Mouse (Mus musculus) heart, embryonic 16.5 days (tissue): ENCODE measurements around the gene Hmox2. TPM values are rescaled to one million over a fixed set of nuclear protein-coding genes. Genes with fewer than 3 reads are reported as not detected.
"Not testable (repeated sequence)": the region's sequence is repeated elsewhere in the genome, so short reads cannot be mapped to it uniquely, and the experiment has no call there.

Experiments
- ATAC-seq: fragments of 200-750 bp; cut with Nextera tagmentation; replicated peaks from 2 replicates; pipeline ENCODE4 v1.8.0; 2017; ENCODE audit warnings: moderate number of reproducible peaks; ENCODE audit not compliant: insufficient read depth, low FRiP score; ENCODE audit errors: extremely low read depth
- H3K27ac ChIP-seq: fragments of 300-500 bp; sonication (generic); 2 replicates; pipeline ENCODE4 v1.5.1; 2014; ENCODE audit warnings: mild to moderate bottlenecking, low read length, control low read depth, moderate library complexity
- H3K27me3 ChIP-seq: fragments of 300-500 bp; sonication (generic); 2 replicates; pipeline ENCODE4 v1.6.1; 2014; ENCODE audit warnings: low read length, mixed read lengths; ENCODE audit not compliant: control insufficient read depth, insufficient read depth
- H3K36me3 ChIP-seq: fragments of 300-500 bp; sonication (generic); 2 replicates; pipeline ENCODE4 v1.6.1; 2014; ENCODE audit not compliant: control insufficient read depth, insufficient read depth
- H3K4me1 ChIP-seq: fragments of 300-500 bp; sonication (generic); 2 replicates; pipeline ENCODE4 v1.6.1; 2014; ENCODE audit warnings: low read length, mixed read lengths; ENCODE audit not compliant: control insufficient read depth, insufficient read depth
- H3K4me2 ChIP-seq: fragments of 300-500 bp; sonication (generic); 2 replicates; pipeline ENCODE4 v1.6.1; 2014; ENCODE audit warnings: low read depth, mild to moderate bottlenecking, control low read depth, low read length
- H3K4me3 ChIP-seq: fragments of 300-500 bp; sonication (generic); 2 replicates; pipeline ENCODE4 v1.5.1; 2014; ENCODE audit warnings: mild to moderate bottlenecking, control low read depth, low read length
- H3K9ac ChIP-seq: fragments of 300-500 bp; sonication (generic); 2 replicates; pipeline ENCODE4 v1.6.1; 2014; ENCODE audit warnings: low read length, control low read depth
- H3K9me3 ChIP-seq: fragments of 300-500 bp; sonication (generic); replicated peaks from 2 replicates; pipeline ENCODE4 v1.6.1; 2016; ENCODE audit warnings: low read length; ENCODE audit not compliant: control insufficient read depth
- WGBS: fragments of 180-500 bp; shearing (Covaris S2); extraction: QIAGEN DNeasy Blood & Tissue Kit; methylation state at CpG from one replicate; pipeline ENCODE4 v1.1.7; 2014; 5-methylcytosine and 5-hydroxymethylcytosine counted together
- polyA plus RNA-seq: library from polyadenylated mRNA; unstranded; fragments of >200 nt; fragmentation: Nextera tagmentation; extraction: Ambion mirVana; gene quantifications from 2 replicates; pipeline ENCODE4 v1.2.1, GENCODE M21; 2015

The Hmox2 gene
- polyA plus RNA-seq, 1 experiment from 2014 or later, result 101 TPM

DNA sequence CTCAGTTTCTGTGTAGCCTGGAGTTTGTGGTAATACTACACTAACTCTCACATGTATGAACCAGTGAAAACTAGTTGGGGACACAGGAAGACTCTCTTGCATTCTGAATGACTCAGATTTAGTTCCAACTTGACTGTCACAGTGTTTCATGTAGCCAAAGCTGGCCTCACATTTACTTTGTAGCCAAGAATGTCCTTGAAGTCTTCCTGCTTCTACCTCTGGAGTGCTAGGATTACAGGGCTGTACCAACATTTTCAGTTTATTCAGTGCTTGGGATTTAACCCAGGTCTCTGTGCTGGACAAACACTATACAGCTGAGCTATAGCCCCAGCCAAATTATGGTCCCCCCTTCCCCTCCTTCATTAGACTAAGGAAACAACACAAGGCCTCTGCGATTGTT lies 16.0 kb downstream of the Hmox2 start:
- ATAC-seq, result no peak
- Histone ChIP-seq H3K9ac (no peak overlapping the region), H3K4me2 (no peak overlapping the region), H3K36me3 (peaks cover 7% of the 10 kb centered on the region; the same call in 1 of the 2 replicates), H3K4me1 (no peaks in the 10 kb centered on the region), H3K9me3 (no peaks in the 10 kb centered on the region), H3K4me3 (no peak overlapping the region), H3K27ac (no peak overlapping the region), H3K27me3 (no peaks in the 10 kb centered on the region)
- WGBS, result 93% methylated on average over 1 of the region's 1 CpGs

- 90% methylated on average over 3 of the region's 3 CpGs for WGBS
Measured at GRCm38 (mm10) chr16:4752155-4752554, 26.0 kb downstream of the Hmox2 start.

DNA sequence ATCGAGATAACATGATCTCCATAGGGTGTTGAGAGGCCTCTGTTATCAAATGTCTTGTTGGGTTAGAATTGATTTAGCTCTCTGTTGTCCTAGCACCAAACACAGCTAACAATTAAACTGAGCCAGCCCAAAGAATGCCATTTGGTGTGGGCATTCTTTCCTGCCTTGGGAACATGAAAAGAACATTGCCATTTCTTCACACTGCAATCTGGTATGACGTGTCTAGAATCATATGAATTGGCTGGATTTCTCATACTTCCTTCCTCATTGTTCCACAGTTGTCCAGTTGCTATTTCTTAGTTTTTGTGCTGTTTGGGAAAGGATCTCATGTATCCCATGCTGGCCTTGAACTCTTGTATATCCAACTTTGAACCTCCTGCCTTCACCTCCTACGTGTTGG lies 27.9 kb downstream of the Hmox2 start:
- Histone ChIP-seq H3K27me3 (no peaks in the 10 kb centered on the region), H3K36me3 (peaks cover 5% of the 10 kb centered on the region), H3K4me2 (no peak overlapping the region), H3K4me3 (no peak overlapping the region), H3K9me3 (no peaks in the 10 kb centered on the region), H3K9ac (no peak overlapping the region), H3K4me1 (peaks cover 26% of the 10 kb centered on the region), H3K27ac (no peak overlapping the region)
- no peak for ATAC-seq
- WGBS, result 78% methylated on average over 3 of the region's 3 CpGs

More at GRCm38 (mm10) chr16:4752155-4752554, 26.0 kb downstream of the Hmox2 start:
- Histone ChIP-seq H3K27ac (no peak overlapping the region), H3K4me3 (no peak overlapping the region), H3K4me1 (peaks cover 20% of the 10 kb centered on the region), H3K9ac (no peak overlapping the region), H3K27me3 (no peaks in the 10 kb centered on the region), H3K36me3 (peaks cover 5% of the 10 kb centered on the region), H3K4me2 (no peak overlapping the region), H3K9me3 (no peaks in the 10 kb centered on the region)
- ATAC-seq, result no peak

DNA sequence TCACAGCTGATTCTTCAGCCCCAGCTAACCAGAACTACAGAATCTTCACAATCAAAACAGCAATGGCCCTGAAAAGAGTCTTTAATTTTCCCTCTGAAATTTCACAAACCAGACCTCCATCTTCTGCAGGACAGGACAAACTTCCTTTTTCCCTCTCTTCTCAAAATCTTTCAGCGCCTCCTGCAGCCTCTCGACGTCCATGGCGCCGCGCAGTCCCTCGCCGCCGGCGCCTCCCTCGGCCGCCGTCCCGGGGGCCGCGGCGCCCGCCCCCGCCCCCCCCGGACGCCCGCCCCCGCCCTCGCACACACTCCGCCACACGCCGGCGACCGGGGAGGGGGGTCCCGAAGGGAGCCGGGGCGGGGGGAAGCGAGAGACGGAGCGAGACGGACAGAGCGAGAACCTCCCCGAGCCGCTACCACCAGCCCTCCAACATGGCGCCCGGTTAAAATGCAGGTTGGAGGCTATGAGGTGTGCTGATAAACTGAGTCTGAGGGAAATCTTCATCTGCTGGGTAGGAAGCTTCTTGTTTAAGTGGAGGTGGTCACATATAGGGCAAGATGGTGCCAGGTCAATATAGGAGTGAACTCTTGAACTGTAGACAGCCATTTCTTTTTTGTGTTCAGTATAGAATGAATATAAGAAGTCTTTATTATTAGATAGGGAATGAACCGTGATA lies 30.6 kb downstream of the Hmox2 start:
- Histone ChIP-seq H3K4me1 (peaks cover 40% of the 10 kb centered on the region), H3K4me2 (peak overlapping the region; percentile 66), H3K9ac (peak overlapping the region; percentile 72), H3K4me3 (peak overlapping the region; percentile 57), H3K27ac (peak overlapping the region; percentile 76)
- H3K36me3 ChIP-seq, H3K9me3 ChIP-seq, H3K27me3 ChIP-seq: not testable (repeated sequence)
- peak; percentile 79 for ATAC-seq
- 5% methylated on average over 27 of the region's 42 CpGs for WGBS

- H3K27ac ChIP-seq, result no peak overlapping the region
- 76% methylated on average over 4 of the region's 4 CpGs for WGBS
Measured at GRCm38 (mm10) chr16:4762437-4762836, 36.3 kb downstream of the Hmox2 start.

DNA sequence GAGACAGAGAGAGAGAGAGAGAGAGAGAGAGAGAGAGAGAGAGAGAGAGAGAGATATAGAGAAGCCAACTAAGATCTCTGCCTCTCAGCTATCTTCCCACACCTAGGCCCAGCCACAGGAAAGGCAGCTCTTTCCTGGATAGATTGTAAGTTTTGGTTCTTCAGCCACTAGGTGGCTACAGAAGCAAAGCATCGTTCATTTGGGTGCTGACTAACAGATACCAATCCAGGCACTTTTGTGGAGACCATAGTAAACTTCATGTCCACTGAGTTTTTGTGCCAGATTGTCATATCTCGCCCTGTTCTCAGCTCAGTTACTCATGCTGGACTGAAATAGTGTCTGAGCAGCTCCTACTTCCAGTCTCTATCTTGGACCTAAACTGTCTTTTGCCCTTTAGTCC lies 37.1 kb downstream of the Hmox2 start:
- peak; percentile 34; the same call in 1 of the 2 replicates for ATAC-seq
- Histone ChIP-seq H3K4me2 (no peak overlapping the region), H3K4me3 (no peak overlapping the region), H3K27me3 (no peaks in the 10 kb centered on the region), H3K9ac (no peak overlapping the region), H3K9me3 (no peaks in the 10 kb centered on the region), H3K4me1 (peaks cover 16% of the 10 kb centered on the region), H3K27ac (peak overlapping the region; percentile 27; the same call in 1 of the 2 replicates), H3K36me3 (peaks cover 40% of the 10 kb centered on the region)
- WGBS, result 30% methylated on average over 2 of the region's 2 CpGs

More at GRCm38 (mm10) chr16:4762437-4762836, 36.3 kb downstream of the Hmox2 start:
- H3K9me3 ChIP-seq, result no peaks in the 10 kb centered on the region
- peaks cover 33% of the 10 kb centered on the region for H3K36me3 ChIP-seq
- H3K4me3 ChIP-seq, result no peak overlapping the region
- no peak for ATAC-seq
- peaks cover 19% of the 10 kb centered on the region for H3K4me1 ChIP-seq
- H3K4me2 ChIP-seq, result no peak overlapping the region
- H3K27me3 ChIP-seq, result no peaks in the 10 kb centered on the region
- H3K9ac ChIP-seq, result no peak overlapping the region

GRCm38 (mm10) chr16:4765852-4766251 lies 39.7 kb downstream of the Hmox2 start:
- Histone ChIP-seq H3K9ac (no peak overlapping the region), H3K4me3 (no peak overlapping the region), H3K9me3 (no peaks in the 10 kb centered on the region), H3K4me2 (no peak overlapping the region), H3K4me1 (peaks cover 8% of the 10 kb centered on the region), H3K27ac (no peak overlapping the region), H3K27me3 (no peaks in the 10 kb centered on the region), H3K36me3 (peaks cover 64% of the 10 kb centered on the region)
- WGBS, result 83% methylated on average over 2 of the region's 2 CpGs
- no peak for ATAC-seq

DNA sequence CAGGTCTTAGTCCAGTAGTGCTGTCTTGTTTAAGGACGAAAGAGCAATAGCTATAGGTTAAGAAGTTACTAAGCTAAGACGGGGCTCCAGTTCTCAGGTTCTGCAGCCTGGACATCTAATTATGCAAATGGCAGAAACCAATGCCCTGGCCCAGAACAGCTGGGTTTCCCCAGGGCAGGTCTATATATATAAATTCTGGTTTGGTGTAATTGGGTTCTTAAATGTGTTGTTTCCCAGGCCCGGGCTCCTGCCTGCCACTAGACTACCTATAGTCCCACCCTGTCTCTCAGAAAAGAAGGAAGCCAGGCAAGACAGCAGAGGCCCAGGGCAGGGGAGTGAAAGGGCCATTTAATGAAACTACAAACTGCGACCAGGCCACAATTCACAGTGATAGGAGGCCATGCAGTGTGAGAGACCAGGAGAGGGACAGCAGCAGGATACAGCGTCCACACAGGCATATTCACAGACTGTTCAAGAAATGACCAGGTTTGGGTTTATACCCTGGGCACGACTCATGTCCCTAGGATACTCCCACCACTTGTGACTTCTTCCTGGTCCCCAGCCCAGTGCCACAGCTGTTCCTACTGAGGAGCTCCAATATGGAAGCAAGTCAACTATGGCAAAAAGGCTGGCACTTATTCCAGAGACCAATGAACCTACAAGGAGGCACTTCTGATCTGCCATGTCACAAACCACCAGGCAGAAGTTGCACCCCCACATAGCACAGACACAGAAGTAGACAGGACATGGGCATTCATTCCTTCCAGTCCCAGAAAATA lies 41.0 kb downstream of the Hmox2 start:
- H3K36me3 ChIP-seq, result peaks cover 64% of the 10 kb centered on the region
- H3K9ac ChIP-seq, result no peak overlapping the region
- no peak overlapping the region for H3K27ac ChIP-seq
- 78% methylated on average over 6 of the region's 6 CpGs for WGBS
- no peaks in the 10 kb centered on the region for H3K27me3 ChIP-seq
- H3K4me1 ChIP-seq, result peaks cover 3% of the 10 kb centered on the region
- no peak overlapping the region for H3K4me2 ChIP-seq
- H3K9me3 ChIP-seq, result no peaks in the 10 kb centered on the region
- no peak for ATAC-seq
- no peak overlapping the region for H3K4me3 ChIP-seq

DNA sequence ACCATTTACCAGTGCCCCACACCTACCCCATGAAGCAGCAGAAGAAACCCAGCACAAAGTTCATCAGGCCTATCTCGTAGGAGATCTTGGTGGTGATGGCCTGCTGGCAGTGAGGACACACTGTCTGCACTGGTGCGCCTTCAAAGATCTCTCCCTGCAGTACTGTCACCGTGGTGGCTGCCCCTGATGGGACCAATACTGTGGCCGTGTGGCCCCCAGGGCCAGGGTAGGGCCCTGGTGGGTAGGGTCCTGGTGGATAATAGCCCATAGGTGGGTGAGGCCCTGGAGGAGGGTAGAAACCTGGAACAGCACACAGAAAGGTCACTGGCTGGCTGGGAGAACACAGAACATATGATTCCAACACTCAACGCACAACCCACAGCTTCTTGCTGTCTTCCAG lies 42.6 kb downstream of the Hmox2 start:
- Histone ChIP-seq H3K4me3 (no peak overlapping the region), H3K36me3 (peaks cover 62% of the 10 kb centered on the region), H3K9me3 (no peaks in the 10 kb centered on the region), H3K9ac (no peak overlapping the region), H3K27me3 (no peaks in the 10 kb centered on the region), H3K4me2 (no peak overlapping the region), H3K27ac (no peak overlapping the region), H3K4me1 (peaks cover 16% of the 10 kb centered on the region)
- WGBS, result 89% methylated on average over 5 of the region's 5 CpGs
- no peak for ATAC-seq
